Mouse (Mus musculus) left cerebral cortex, adult 11 months (tissue): Measurements from ENCODE around the gene Usf2.
"Not testable (repeated sequence)": the region's sequence is repeated elsewhere in the genome, so short reads cannot be mapped to it uniquely, and the experiment has no call there.

ENCODE experiments used
- DNase-seq: peaks from one replicate; pipeline ENCODE4 v3.0.0; 2022; ENCODE audit warnings: low spot score

The Usf2 gene

GRCm38 (mm10) chr7:30958109-30958865 is 1.7 kb upstream of the Usf2 start:
- no peak for DNase-seq

GRCm38 (mm10) chr7:30957367-30957783 is 772 bp upstream of the Usf2 start:
- DNase-seq: peak; percentile 83

GRCm38 (mm10) chr7:30956357-30956751 is 249 bp downstream of the Usf2 start:
- DNase-seq: no peak

- DNase-seq: peak; percentile 77
These were observed 833 bp downstream of the Usf2 start for GRCm38 (mm10) chr7:30955584-30956356.

- no peak for DNase-seq
These were observed 1.6 kb downstream of the Usf2 start for GRCm38 (mm10) chr7:30954971-30955520.

- DNase-seq: no peak
These were observed 2.6 kb downstream of the Usf2 start for GRCm38 (mm10) chr7:30954036-30954435.

- DNase-seq: no peak
These were observed 3.1 kb downstream of the Usf2 start for GRCm38 (mm10) chr7:30953459-30953858.

- no peak for DNase-seq
These were observed 4.0 kb downstream of the Usf2 start for GRCm38 (mm10) chr7:30952441-30953265.

GRCm38 (mm10) chr7:30949902-30950301 is 6.7 kb downstream of the Usf2 start:
- not testable (repeated sequence) for DNase-seq

- no peak for DNase-seq
These were observed 10.7 kb downstream of the Usf2 start for GRCm38 (mm10) chr7:30945876-30946275.

GRCm38 (mm10) chr7:30945466-30945865 is 11.1 kb downstream of the Usf2 start:
- DNase-seq: not testable (repeated sequence)

GRCm38 (mm10) chr7:30944706-30945105 is 11.9 kb downstream of the Usf2 start:
- DNase-seq: not testable (repeated sequence)

GRCm38 (mm10) chr7:30943909-30944635 is 12.5 kb downstream of the Usf2 start, which contains the start of gene Hamp:
Gene Hamp, minus strand, starts transcription at chr7:30944032.
- DNase-seq: no peak

GRCm38 (mm10) chr7:30942365-30942764 is 14.2 kb downstream of the Usf2 start:
- DNase-seq: not testable (repeated sequence)

GRCm38 (mm10) chr7:30940070-30940469 is 16.5 kb downstream of the Usf2 start:
- DNase-seq: not testable (repeated sequence)

GRCm38 (mm10) chr7:30935422-30936099 is 21.0 kb downstream of the Usf2 start:
- DNase-seq: not testable (repeated sequence)

GRCm38 (mm10) chr7:30924581-30924980 is 32.0 kb downstream of the Usf2 start, which contains the start of gene Hamp2:
Gene Hamp2, minus strand, starts transcription at chr7:30924681.
- DNase-seq: not testable (repeated sequence)

GRCm38 (mm10) chr7:30924071-30924470 is 32.5 kb downstream of the Usf2 start:
- no peak for DNase-seq

- DNase-seq: not testable (repeated sequence)
These were observed 34.1 kb downstream of the Usf2 start for GRCm38 (mm10) chr7:30922490-30922889.

GRCm38 (mm10) chr7:30920217-30920616 is 36.4 kb downstream of the Usf2 start:
- no peak for DNase-seq
